Mouse (Mus musculus): ENCODE measurements at regions not wholly inside any gene's neighbourhood (a gene's known extent, or its start where the extent isn't known, plus 50 kb on each side); places are given as distances from the start of the nearest gene placed in this dataset.
A peak's percentile ranks its signal among the peaks of the same experiment; 100 is the strongest.

DNA sequence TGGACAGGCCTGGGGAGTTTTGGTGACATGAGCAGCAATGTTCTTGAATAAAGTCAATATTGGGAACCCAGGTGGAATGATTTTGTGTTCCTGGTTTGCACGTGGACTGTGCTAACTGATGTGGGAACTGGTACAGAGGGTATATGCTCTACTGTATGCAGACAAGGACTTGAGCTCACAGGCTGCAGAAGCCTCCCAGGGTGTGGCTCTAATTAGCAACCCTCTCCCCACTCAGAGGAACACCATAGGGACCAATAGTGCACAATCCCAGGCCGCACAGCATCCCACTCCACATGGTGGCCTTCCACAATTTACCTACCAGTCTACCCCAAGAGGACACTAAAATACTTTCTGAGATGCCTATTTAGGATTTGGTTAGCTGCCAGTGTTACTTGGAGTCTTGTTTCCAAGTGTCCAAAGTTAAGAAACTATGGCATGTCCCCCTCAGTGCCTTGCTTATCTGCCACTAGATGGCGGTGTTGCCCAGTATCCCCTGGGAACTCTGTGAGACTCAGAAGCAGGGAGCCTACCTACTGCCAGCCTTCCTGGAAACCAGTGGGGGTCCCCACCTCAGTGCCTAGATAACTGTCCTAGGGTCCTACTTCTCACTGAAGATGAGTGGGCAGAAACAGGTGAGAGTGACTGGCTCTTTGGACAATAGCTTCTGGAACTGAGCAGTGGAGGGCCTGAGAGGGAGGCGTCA, 60.1 kb downstream of the Lsm3 start:
- TF ChIP-seq CTCF (IDR thresholded peaks at IDR 0.05; ENCODE audit: insufficient read depth, low read length) (peak; percentile 92), POLR2A (IDR thresholded peaks at IDR 0.05; ENCODE audit: borderline replicate concordance, extremely low read depth, low read depth, low read length) (no peak)

All from lung, adult 2 months (tissue).